Mouse (Mus musculus): Measurements from ENCODE around the gene Mob1a. TPM values are rescaled to one million over a fixed set of nuclear protein-coding genes. Genes with fewer than 3 reads are reported as not detected.

The Mob1a gene
- 10 to 100 TPM; 15.7 to 17.5 TPM for total RNA-seq (2021)
- long read RNA-seq, experiment 1, full-length matches to known transcripts = 4 of 9 reads
- long read RNA-seq, experiment 1, partial matches to known transcripts = 1 of 9 reads
- long read RNA-seq, experiment 1, other reads (novel, unspliced or antisense) = 4 of 9 reads
- long read RNA-seq, experiment 2, full-length matches to known transcripts = 1 of 12 reads
- long read RNA-seq, experiment 2, partial matches to known transcripts = 0 of 12 reads
- long read RNA-seq, experiment 2, other reads (novel, unspliced or antisense) = 11 of 12 reads

GRCm38 (mm10) chr6:83325525-83326393, at the start of gene Mob1a, which contains the start of gene Mthfd2:
TSS of gene Mob1a (plus strand) at chr6:83326016.
TSS of gene Mthfd2 (minus strand) at chr6:83325908.
- intact Hi-C loops (cut with DNase I; ENCODE audit: low total_unique reads) = no loop called here
- DNase-seq = peak; percentile 93

GRCm38 (mm10) chr6:83277151-83277550, 48.7 kb upstream of the Mob1a start:
- no peak for DNase-seq
- intact Hi-C loops (cut with DNase I; ENCODE audit: low total_unique reads) = no loop called here

DNA sequence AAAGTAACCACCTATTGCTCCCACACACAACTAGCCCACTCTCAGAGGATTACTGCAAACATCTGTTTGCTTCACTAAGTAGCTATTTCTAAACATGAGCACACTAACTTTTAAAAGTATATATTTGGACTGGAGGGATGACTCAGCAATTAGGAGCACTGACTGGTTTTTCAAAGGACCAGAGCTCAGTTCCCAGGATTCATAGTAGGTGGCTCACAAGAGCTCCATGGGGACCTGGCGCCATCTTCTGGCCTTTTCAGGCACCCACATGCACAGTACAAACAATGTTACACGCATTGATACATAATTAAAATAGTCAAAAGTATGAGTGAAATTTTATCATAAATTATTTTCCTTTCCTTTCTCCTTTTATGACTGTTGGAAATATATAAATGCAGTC, 46.9 kb upstream of the Mob1a start:
- DNase-seq = no peak
- intact Hi-C loops (cut with DNase I; ENCODE audit: low total_unique reads) = no loop called here

GRCm38 (mm10) chr6:83280256-83280955, 45.4 kb upstream of the Mob1a start:
- intact Hi-C loops (cut with DNase I; ENCODE audit: low total_unique reads) = no loop called here
- no peak for DNase-seq

GRCm38 (mm10) chr6:83300447-83301229, 25.2 kb upstream of the Mob1a start:
- intact Hi-C loops (cut with DNase I; ENCODE audit: low total_unique reads) = no loop called here
- DNase-seq = no peak

- intact Hi-C loops (cut with DNase I; ENCODE audit: low total_unique reads) = no loop called here
- DNase-seq = no peak
These were observed 24.5 kb upstream of the Mob1a start for GRCm38 (mm10) chr6:83301294-83301693.

DNA sequence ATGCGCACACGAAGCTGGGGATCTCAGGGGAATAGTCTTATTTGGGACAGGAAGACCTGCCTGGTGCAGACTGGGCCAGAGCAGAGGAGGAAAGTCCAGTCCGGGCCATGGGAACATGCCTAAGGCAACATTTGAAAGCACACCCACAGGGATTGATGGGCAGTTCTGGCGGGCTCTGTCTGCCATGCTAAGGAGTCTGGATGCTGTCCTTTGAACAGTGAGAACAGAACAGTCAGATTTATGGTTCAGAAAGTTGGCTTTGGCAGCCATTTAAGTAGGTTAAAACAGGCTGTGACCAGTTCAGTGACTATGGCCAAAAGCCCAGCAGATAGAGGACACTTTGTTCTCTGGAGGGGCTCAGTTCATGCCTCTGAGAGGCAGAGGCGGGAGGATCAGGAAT, 23.6 kb upstream of the Mob1a start:
- intact Hi-C loops (cut with DNase I; ENCODE audit: low total_unique reads) = no loop called here
- no peak for DNase-seq

GRCm38 (mm10) chr6:83309017-83309416, 16.8 kb upstream of the Mob1a start:
- DNase-seq = no peak
- intact Hi-C loops (cut with DNase I; ENCODE audit: low total_unique reads) = no loop called here

GRCm38 (mm10) chr6:83311206-83311605, 14.6 kb upstream of the Mob1a start:
- intact Hi-C loops (cut with DNase I; ENCODE audit: low total_unique reads) = no loop called here
- DNase-seq = no peak

DNA sequence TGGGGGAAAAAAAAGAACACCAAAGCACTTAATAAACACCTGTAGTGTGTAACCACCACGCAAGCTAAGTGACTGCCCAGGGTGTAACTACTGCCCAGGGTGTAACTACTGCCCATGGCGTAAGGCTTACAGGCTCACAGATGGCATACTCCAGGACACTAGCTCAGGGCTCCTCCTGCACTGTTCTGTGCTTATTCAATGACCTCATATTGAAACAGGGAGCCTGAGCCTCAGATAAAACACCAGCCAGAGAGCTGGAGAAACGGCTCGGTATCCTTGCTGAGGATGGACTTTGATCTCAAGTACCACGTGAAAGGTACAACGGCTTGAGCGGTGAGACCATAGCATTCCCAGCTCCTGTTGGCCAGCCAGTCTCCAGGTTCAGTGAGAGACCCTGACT, 13.8 kb upstream of the Mob1a start:
- DNase-seq = no peak
- intact Hi-C loops (cut with DNase I; ENCODE audit: low total_unique reads) = no loop called here

DNA sequence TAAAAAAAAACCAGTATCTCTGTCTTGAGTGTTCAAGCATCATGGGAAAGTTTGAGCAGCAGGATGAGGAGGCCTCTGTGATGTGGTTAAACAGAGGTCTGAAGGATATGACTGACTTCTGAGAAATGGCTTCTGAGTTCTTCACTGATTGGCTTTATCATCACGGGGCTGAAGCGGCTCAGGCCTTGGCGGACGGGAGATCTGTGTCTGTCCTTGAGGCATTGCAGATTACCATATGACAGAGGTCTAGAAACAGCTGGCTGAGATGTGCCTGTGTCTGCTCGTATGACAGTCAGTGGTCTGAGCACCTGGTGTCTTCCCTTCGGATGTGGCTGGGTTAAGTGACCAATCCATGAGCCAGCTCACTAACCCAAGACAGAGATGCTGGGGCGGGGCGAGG, 13.3 kb upstream of the Mob1a start:
- intact Hi-C loops (cut with DNase I; ENCODE audit: low total_unique reads) = no loop called here
- no peak for DNase-seq

DNA sequence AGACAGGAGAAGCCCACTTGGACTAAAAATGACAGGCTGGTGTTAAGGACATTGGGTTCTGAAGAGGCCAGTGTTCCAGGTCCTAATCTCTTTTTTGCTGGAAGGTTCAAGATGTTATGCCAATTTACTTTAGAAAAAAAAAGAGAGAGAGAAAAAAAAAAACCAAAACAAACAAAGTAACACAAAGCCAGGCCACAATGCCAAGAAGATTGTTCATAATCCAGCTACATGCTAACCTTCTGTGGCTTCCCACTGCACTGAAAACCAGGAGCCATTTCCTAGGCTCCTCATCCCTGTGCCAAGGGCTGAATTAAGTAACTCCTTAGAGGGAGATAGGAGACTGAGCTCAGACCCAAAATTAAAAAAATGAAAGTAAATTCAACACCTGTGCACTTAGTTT, 10.5 kb upstream of the Mob1a start:
- intact Hi-C loops (cut with DNase I; ENCODE audit: low total_unique reads) = no loop called here

GRCm38 (mm10) chr6:83316022-83316421, 9.8 kb upstream of the Mob1a start:
- intact Hi-C loops (cut with DNase I; ENCODE audit: low total_unique reads) = no loop called here

More for the DNA sequence above, 10.5 kb upstream of the Mob1a start:
- no peak for DNase-seq

GRCm38 (mm10) chr6:83317108-83317741, 8.6 kb upstream of the Mob1a start:
- DNase-seq = peak; percentile 91
- intact Hi-C loops (cut with DNase I; ENCODE audit: low total_unique reads) = no loop called here

More at GRCm38 (mm10) chr6:83316022-83316421, 9.8 kb upstream of the Mob1a start:
- DNase-seq = no peak

DNA sequence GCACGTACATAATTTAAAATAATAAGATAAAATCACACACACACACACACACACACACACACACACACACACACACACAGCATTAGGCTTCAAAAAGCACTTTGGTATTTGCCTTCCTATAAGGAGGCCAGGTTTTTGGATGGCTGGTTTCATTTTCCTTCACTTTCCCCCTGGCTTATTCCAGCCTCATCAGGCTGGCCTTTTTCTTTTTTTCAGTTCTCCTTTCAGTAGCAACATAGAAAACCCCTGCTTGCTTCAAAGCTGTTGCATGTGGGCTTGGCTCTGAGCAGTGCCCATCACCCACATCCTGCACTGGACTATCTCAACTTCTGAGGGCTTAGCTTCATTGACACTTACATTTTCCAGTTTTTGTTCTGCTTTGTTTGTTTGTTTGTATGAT, 3.9 kb upstream of the Mob1a start:
- DNase-seq = no peak
- intact Hi-C loops (cut with DNase I; ENCODE audit: low total_unique reads) = no loop called here

- intact Hi-C loops (cut with DNase I; ENCODE audit: low total_unique reads) = no loop called here
- DNase-seq = no peak
These were observed 3.0 kb upstream of the Mob1a start for GRCm38 (mm10) chr6:83322794-83323193.

DNA sequence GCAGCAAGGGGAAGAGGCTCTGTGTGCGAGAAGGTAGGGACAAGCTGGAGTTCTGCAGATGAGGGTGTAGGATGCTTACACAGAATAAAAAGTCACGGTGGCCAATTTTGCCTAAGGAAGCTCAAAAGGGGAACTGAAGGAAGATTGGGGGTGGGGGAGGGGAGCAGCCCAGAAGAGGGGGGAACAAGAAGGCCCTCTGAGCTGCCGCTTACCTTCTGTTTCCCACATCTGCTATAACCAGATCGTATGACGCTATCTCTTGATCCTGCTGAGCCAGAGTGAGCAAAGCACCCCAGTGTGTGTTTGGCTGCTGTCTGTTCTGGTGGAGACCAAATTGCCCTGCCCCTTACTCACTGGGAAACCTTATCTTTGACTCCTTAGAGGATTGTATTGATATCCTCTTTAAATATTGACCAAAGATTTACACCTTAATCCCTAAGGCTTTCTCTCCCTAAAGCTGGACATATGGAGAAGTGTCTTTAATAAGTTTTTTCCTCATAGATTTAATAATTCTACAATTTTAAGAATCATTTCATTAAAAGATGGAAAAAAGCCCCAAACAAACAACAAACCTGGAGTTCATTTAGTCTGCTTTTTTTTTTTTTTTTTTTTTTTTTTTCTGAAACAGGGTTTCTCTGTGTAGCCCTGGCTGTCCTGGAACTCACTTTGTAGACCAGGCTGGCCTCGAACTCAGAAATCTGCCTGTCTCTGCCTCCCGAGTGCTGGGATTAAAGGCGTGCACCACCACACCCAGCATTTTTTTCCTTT, 2.0 kb upstream of the Mob1a start:
- intact Hi-C loops (cut with DNase I; ENCODE audit: low total_unique reads) = no loop called here
- no peak for DNase-seq

- intact Hi-C loops (cut with DNase I; ENCODE audit: low total_unique reads) = no loop called here
- no peak for DNase-seq
These were observed 549 bp downstream of the Mob1a start for GRCm38 (mm10) chr6:83326394-83326736.
